Mouse (Mus musculus) midbrain, embryonic 10.5 days (tissue): ENCODE measurements around the gene Sult6b2. TPM values are rescaled to one million over a fixed set of nuclear protein-coding genes. Genes with fewer than 3 reads are reported as not detected.

Source experiments
- DNase-seq: peaks from one replicate; pipeline ENCODE4 v3.0.0-alpha.2; 2017; ENCODE audit warnings: low spot score
- H3K27ac ChIP-seq: fragments of 300-500 bp; sonication (generic); replicated peaks from 2 replicates; pipeline ENCODE4 v1.5.1; 2016; ENCODE audit warnings: mild to moderate bottlenecking
- H3K27me3 ChIP-seq: fragments of 300-500 bp; sonication (generic); 2 replicates; pipeline ENCODE4 v1.6.1; 2016; ENCODE audit warnings: low read depth, mild to moderate bottlenecking; ENCODE audit not compliant: poor library complexity, severe bottlenecking
- H3K36me3 ChIP-seq: fragments of 300-500 bp; sonication (generic); 2 replicates; pipeline ENCODE4 v1.6.1; 2016; ENCODE audit warnings: mild to moderate bottlenecking, moderate library complexity
- H3K4me1 ChIP-seq: fragments of 300-500 bp; sonication (generic); 2 replicates; pipeline ENCODE4 v1.6.1; 2016
- H3K4me3 ChIP-seq: fragments of 300-500 bp; sonication (generic); 2 replicates; pipeline ENCODE4 v1.5.1; 2016; ENCODE audit warnings: mild to moderate bottlenecking, moderate library complexity
- H3K9me3 ChIP-seq: fragments of 300-500 bp; sonication (generic); replicated peaks from 2 replicates; pipeline ENCODE4 v1.6.1; 2016; ENCODE audit warnings: mild to moderate bottlenecking
- WGBS: fragments of 180-500 bp; shearing (Covaris S2); methylation state at CpG from one replicate; pipeline ENCODE4 v1.1.7; 2016; 5-methylcytosine and 5-hydroxymethylcytosine counted together
- polyA plus RNA-seq: library from polyadenylated mRNA; unstranded; fragments of >200 nt; fragmentation: Nextera tagmentation; extraction: Ambion mirVana; gene quantifications from 2 replicates; pipeline ENCODE4 v1.2.1, GENCODE M21; 2016

The Sult6b2 gene
- polyA plus RNA-seq, 1 experiment from 2014 or later: not detected

- WGBS: 94% methylated on average over 6 of the region's 6 CpGs
- Histone ChIP-seq H3K4me3 (no peak overlapping the region), H3K27me3 (peaks cover 26% of the 10 kb centered on the region), H3K27ac (no peak overlapping the region), H3K36me3 (peaks cover 34% of the 10 kb centered on the region), H3K4me1 (peaks cover 32% of the 10 kb centered on the region), H3K9me3 (no peaks in the 10 kb centered on the region)
- DNase-seq: no peak
Observed at GRCm38 (mm10) chr6:142758562-142758961, 45.7 kb downstream of the Sult6b2 start.

GRCm38 (mm10) chr6:142757976-142758375 lies 46.3 kb downstream of the Sult6b2 start:
- Histone ChIP-seq H3K27me3 (peaks cover 31% of the 10 kb centered on the region), H3K4me1 (peaks cover 32% of the 10 kb centered on the region), H3K9me3 (no peaks in the 10 kb centered on the region), H3K27ac (no peak overlapping the region), H3K36me3 (peaks cover 34% of the 10 kb centered on the region), H3K4me3 (peak overlapping the region; percentile 92)
- 89% methylated on average over 6 of the region's 6 CpGs for WGBS
- no peak for DNase-seq

- WGBS: 58% methylated on average over 10 of the region's 10 CpGs
- Histone ChIP-seq H3K4me1 (peaks cover 32% of the 10 kb centered on the region), H3K27ac (peak overlapping the region; percentile 95), H3K36me3 (peaks cover 34% of the 10 kb centered on the region), H3K27me3 (peaks cover 34% of the 10 kb centered on the region), H3K9me3 (no peaks in the 10 kb centered on the region), H3K4me3 (peak overlapping the region; percentile 92)
- DNase-seq: no peak
Observed at GRCm38 (mm10) chr6:142757334-142757965, 46.9 kb downstream of the Sult6b2 start.

GRCm38 (mm10) chr6:142756507-142757333 lies 47.6 kb downstream of the Sult6b2 start, which contains the start of gene Cmas:
Gene Cmas (plus strand): TSS chr6:142756686.
- Histone ChIP-seq H3K27ac (peak within 1 kb of the TSS; percentile 95), H3K36me3 (peaks cover 30% of the 10 kb centered on the region), H3K4me3 (peak within 1 kb of the TSS; percentile 92), H3K9me3 (no peaks in the 10 kb centered on the region), H3K27me3 (peaks cover 34% of the 10 kb centered on the region), H3K4me1 (peaks cover 32% of the 10 kb centered on the region)
- peak; percentile 88 for DNase-seq
- under 1% methylated on average over 68 of the region's 68 CpGs for WGBS

GRCm38 (mm10) chr6:142752331-142753246 lies 51.7 kb downstream of the Sult6b2 start:
- H3K27ac ChIP-seq: no peak overlapping the region
- peaks cover 13% of the 10 kb centered on the region for H3K4me1 ChIP-seq
- no peaks in the 10 kb centered on the region; the same call in 1 of the 2 replicates for H3K9me3 ChIP-seq
- no peak overlapping the region for H3K4me3 ChIP-seq
- no peaks in the 10 kb centered on the region for H3K36me3 ChIP-seq
- peaks cover 34% of the 10 kb centered on the region for H3K27me3 ChIP-seq
- DNase-seq: no peak
- WGBS: 44% methylated on average over 14 of the region's 14 CpGs

GRCm38 (mm10) chr6:142751365-142751764 lies 52.9 kb downstream of the Sult6b2 start:
- Histone ChIP-seq H3K27me3 (peaks cover 34% of the 10 kb centered on the region), H3K4me1 (peaks cover 3% of the 10 kb centered on the region; the same call in 1 of the 2 replicates), H3K4me3 (no peak overlapping the region), H3K27ac (no peak overlapping the region), H3K9me3 (no peaks in the 10 kb centered on the region; the same call in 1 of the 2 replicates), H3K36me3 (no peaks in the 10 kb centered on the region)
- DNase-seq: no peak
- WGBS: 51% methylated on average over 9 of the region's 9 CpGs

GRCm38 (mm10) chr6:142748057-142748708 lies 56.1 kb downstream of the Sult6b2 start:
- DNase-seq: no peak
- no peak overlapping the region for H3K27ac ChIP-seq
- peaks cover 3% of the 10 kb centered on the region; the same call in 1 of the 2 replicates for H3K9me3 ChIP-seq
- H3K4me1 ChIP-seq: no peaks in the 10 kb centered on the region
- 89% methylated on average over 8 of the region's 8 CpGs for WGBS
- no peak overlapping the region for H3K4me3 ChIP-seq
- peaks cover 5% of the 10 kb centered on the region for H3K27me3 ChIP-seq
- no peaks in the 10 kb centered on the region for H3K36me3 ChIP-seq

- H3K36me3 ChIP-seq: no peaks in the 10 kb centered on the region
Observed at GRCm38 (mm10) chr6:142747165-142747564, 57.1 kb downstream of the Sult6b2 start.

GRCm38 (mm10) chr6:142746765-142747164 lies 57.5 kb downstream of the Sult6b2 start:
- Histone ChIP-seq H3K36me3 (no peaks in the 10 kb centered on the region), H3K4me1 (no peaks in the 10 kb centered on the region), H3K27me3 (no peaks in the 10 kb centered on the region), H3K27ac (no peak overlapping the region), H3K9me3 (peaks cover 3% of the 10 kb centered on the region; the same call in 1 of the 2 replicates), H3K4me3 (no peak overlapping the region)
- 82% methylated on average over 7 of the region's 7 CpGs for WGBS
- no peak for DNase-seq

More at GRCm38 (mm10) chr6:142747165-142747564, 57.1 kb downstream of the Sult6b2 start:
- Histone ChIP-seq H3K4me1 (no peaks in the 10 kb centered on the region), H3K27me3 (no peaks in the 10 kb centered on the region), H3K9me3 (peaks cover 3% of the 10 kb centered on the region; the same call in 1 of the 2 replicates), H3K27ac (no peak overlapping the region), H3K4me3 (no peak overlapping the region)
- 94% methylated on average over 2 of the region's 2 CpGs for WGBS
- DNase-seq: no peak

GRCm38 (mm10) chr6:142745484-142745883 lies 58.8 kb downstream of the Sult6b2 start:
- Histone ChIP-seq H3K4me1 (no peaks in the 10 kb centered on the region), H3K27me3 (no peaks in the 10 kb centered on the region), H3K36me3 (no peaks in the 10 kb centered on the region), H3K4me3 (no peak overlapping the region), H3K27ac (no peak overlapping the region), H3K9me3 (0 out of 2 replicates have a peak, but pooled peaks cover 3% of the 10 kb centered on the region)
- DNase-seq: no peak
- 95% methylated on average over 5 of the region's 5 CpGs for WGBS

GRCm38 (mm10) chr6:142743193-142743592 lies 61.1 kb downstream of the Sult6b2 start:
- Histone ChIP-seq H3K36me3 (no peaks in the 10 kb centered on the region), H3K27ac (no peak overlapping the region), H3K4me1 (no peaks in the 10 kb centered on the region), H3K4me3 (no peak overlapping the region), H3K27me3 (no peaks in the 10 kb centered on the region), H3K9me3 (0 out of 2 replicates have a peak, but pooled peaks cover 3% of the 10 kb centered on the region)
- DNase-seq: no peak
- WGBS: 66% methylated on average over 4 of the region's 4 CpGs

- no peak for DNase-seq
- WGBS: 84% methylated on average over 6 of the region's 6 CpGs
Observed at GRCm38 (mm10) chr6:142741763-142742162, 62.5 kb downstream of the Sult6b2 start.

More at GRCm38 (mm10) chr6:142741763-142742162, 62.5 kb downstream of the Sult6b2 start:
- Histone ChIP-seq H3K4me3 (no peak overlapping the region), H3K4me1 (no peaks in the 10 kb centered on the region), H3K27ac (no peak overlapping the region), H3K9me3 (0 out of 2 replicates have a peak, but pooled peaks cover 3% of the 10 kb centered on the region), H3K36me3 (no peaks in the 10 kb centered on the region), H3K27me3 (no peaks in the 10 kb centered on the region)
